13 mouse cellular contexts compared by ENCODE assay signal in the genomic region with DNA sequence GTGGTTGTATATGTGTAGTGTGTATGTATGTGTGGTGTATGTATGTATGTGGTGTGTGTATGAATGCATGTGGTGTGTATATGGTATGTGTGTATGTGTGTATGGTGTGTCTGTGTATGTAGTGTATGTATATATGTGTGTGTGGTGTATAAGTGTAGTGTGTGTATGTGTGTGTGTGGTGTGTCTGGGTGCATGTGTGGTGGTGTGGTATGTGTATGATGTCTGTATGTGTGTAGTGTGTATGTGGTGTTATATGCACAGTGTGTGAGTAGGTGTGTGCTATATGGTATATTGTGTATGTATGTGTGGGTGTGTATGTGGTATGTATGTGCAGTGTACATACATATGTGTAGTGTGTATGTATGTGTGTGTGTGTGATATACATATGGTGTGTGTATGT. TPM values are rescaled to one million over a fixed set of nuclear protein-coding genes. Genes with fewer than 3 reads are reported as not detected.
"Had no signal": no experiment of that assay in that cellular context is flagged by ENCODE, and none has a peak within 500 bp of the region (broad histone marks: within the 10 kb centered on the region; RNA-seq: fewer than 3 reads in every experiment).

No protein-coding gene starts in this region.

- DNase-seq: kidney, adult 11 months; kidney, adult 9 months; layer of hippocampus, postnatal 36 days; lung, embryonic 14.5 days; lung, postnatal 10 days; lung, postnatal 4 days; right cerebral cortex, postnatal 4 days; thymus, postnatal 4 days had no signal

- H3K4me2 ChIP-seq: liver, embryonic 15.5 days; lung, embryonic 14.5 days; midbrain, embryonic 13.5 days; neural tube, embryonic 15.5 days had no signal

- H3K36me3 ChIP-seq: liver, embryonic 15.5 days had no signal

- ATAC-seq: midbrain, embryonic 13.5 days had no signal

- H3K4me3 ChIP-seq: liver, embryonic 15.5 days; midbrain, embryonic 13.5 days; myocyte; neural tube, embryonic 15.5 days had no signal

- H3K27ac ChIP-seq: kidney, postnatal 0 days; liver, embryonic 15.5 days; midbrain, embryonic 13.5 days; neural tube, embryonic 15.5 days had no signal

- H3K27me3 ChIP-seq: liver, embryonic 15.5 days; midbrain, embryonic 13.5 days; neural tube, embryonic 15.5 days had no signal

- H3K9ac ChIP-seq: liver, embryonic 15.5 days; lung, embryonic 14.5 days; midbrain, embryonic 13.5 days; neural tube, embryonic 15.5 days had no signal

- H3K9me3 ChIP-seq: liver, embryonic 15.5 days; midbrain, embryonic 13.5 days; neural tube, embryonic 15.5 days had no signal

RNA-seq across cellular contexts. Expression of a gene that starts 51.0 kb away (rescaled TPM):
- polyA plus RNA-seq: myocyte had no signal
